In the genomic region with DNA sequence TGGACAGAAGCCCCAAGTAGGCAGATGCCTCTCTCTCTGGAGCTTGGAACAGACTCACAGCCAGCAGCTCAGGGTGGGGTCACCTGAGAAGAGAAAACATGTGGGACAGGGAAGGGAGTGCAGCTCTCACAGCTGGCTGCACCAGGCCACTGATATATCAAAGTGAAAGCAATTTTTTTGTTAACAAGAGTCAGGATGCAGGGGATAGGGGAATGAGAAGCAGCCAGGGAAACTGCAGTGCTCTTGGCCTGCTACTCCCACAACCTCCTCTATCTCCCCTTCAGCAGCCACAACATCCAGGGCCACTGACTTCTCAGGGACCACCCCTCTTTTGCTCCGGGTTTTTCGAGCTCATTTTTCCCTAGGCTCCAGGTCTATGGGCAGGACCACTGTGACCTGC, we compare ENCODE assay signal across 18 mouse cellular contexts.
"Had no signal": no experiment of that assay in that cellular context is flagged by ENCODE, and none has a peak within 500 bp of the region (broad histone marks: within the 10 kb centered on the region; RNA-seq: fewer than 3 reads in every experiment).

No protein-coding gene starts in this region.

- H3K4me2 ChIP-seq: lung, embryonic 14.5 days; midbrain, embryonic 13.5 days; midbrain, embryonic 15.5 days; neural tube, embryonic 13.5 days; neural tube, embryonic 15.5 days had no signal

- H3K9ac ChIP-seq: lung, embryonic 14.5 days; midbrain, embryonic 13.5 days; midbrain, embryonic 15.5 days; neural tube, embryonic 13.5 days; neural tube, embryonic 15.5 days had no signal

- H3K27ac ChIP-seq: midbrain, embryonic 10.5 days; midbrain, embryonic 13.5 days; midbrain, embryonic 15.5 days; neural tube, embryonic 13.5 days; neural tube, embryonic 15.5 days had no signal

- H3K4me1 ChIP-seq: midbrain, embryonic 10.5 days; midbrain, embryonic 13.5 days; midbrain, embryonic 15.5 days; neural tube, embryonic 13.5 days; neural tube, embryonic 15.5 days had no signal

- DNase-seq: lung, adult 18-20 months; lung, embryonic 14.5 days; lung, postnatal 10 days; lung, postnatal 4 days; retina, postnatal 1 day; right cerebral cortex, adult 18-20 months; right cerebral cortex, postnatal 25 days; right cerebral cortex, postnatal 4 days; spleen, adult 18-20 months; thymus, adult 18-20 months; thymus, postnatal 14 days; thymus, postnatal 36 days had no signal

- H3K27me3 ChIP-seq: midbrain, embryonic 13.5 days; midbrain, embryonic 15.5 days; neural tube, embryonic 13.5 days; neural tube, embryonic 15.5 days had no signal

- H3K36me3 ChIP-seq: midbrain, embryonic 10.5 days; midbrain, embryonic 13.5 days; midbrain, embryonic 15.5 days; neural tube, embryonic 13.5 days; neural tube, embryonic 15.5 days had no signal

- H3K9me3 ChIP-seq: midbrain, embryonic 13.5 days; midbrain, embryonic 15.5 days; neural tube, embryonic 15.5 days had no signal

- H3K4me3 ChIP-seq: midbrain, embryonic 10.5 days; midbrain, embryonic 13.5 days; midbrain, embryonic 15.5 days; myocyte; neural tube, embryonic 13.5 days; neural tube, embryonic 15.5 days had no signal

- ATAC-seq: midbrain, embryonic 13.5 days; midbrain, embryonic 15.5 days had no signal
